Mouse (Mus musculus) kidney, adult 2 months (tissue): Measurements from ENCODE around the gene Calhm2.

Source experiments
- CTCF ChIP-seq: fragments of 200-500 bp; conservative IDR thresholded peaks from 2 replicates; pipeline ENCODE4 v1.5.1; 2011; ENCODE audit warnings: low read depth, mild to moderate bottlenecking, control low read depth, low read length, moderate library complexity, mixed read lengths; ENCODE audit not compliant: insufficient read depth, insufficient read length
- POLR2A ChIP-seq: fragments of 200-500 bp; IDR thresholded peaks from one replicate; pipeline ENCODE4 v1.6.1; 2011; ENCODE audit warnings: low read depth, low read length, control low read depth

DNA sequence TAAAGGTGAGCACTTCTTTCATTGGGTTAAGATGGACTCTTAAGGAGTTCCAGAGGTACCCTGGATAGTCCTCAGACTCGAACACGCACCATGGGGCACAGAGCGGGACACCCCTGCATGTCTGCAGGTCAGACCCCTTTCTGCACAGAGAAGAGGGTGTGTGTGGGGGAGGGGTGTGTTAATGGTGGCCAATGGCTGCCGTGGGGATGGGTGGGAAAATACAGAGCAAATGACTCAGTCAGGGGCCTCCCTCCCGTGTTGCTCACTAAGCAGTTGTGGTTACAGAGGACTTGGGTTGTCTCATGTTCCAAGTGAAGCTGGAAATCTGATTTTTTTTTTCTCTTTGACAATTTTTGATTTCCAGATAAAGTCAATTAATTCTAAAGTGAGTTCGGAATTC is 4.3 kb upstream of the Calhm2 start:
- no peak for TF ChIP-seq CTCF
- no peak for TF ChIP-seq POLR2A
